Mouse (Mus musculus) MEL (cell line): Measurements from ENCODE around the gene Dmpk. TPM values are rescaled to one million over a fixed set of nuclear protein-coding genes. Genes with fewer than 3 reads are reported as not detected.

Source experiments
- DNase-seq: peaks from one replicate; pipeline ENCODE4 v3.0.0; 2011; ENCODE audit warnings: low read depth, low spot score
- H3K27ac ChIP-seq: 2 replicates; pipeline ENCODE4 v1.5.1; 2012; ENCODE audit warnings: low read depth, mild to moderate bottlenecking, control low read depth, low read length, moderate library complexity; ENCODE audit not compliant: control insufficient read depth
- H3K27me3 ChIP-seq, 2 experiments: fragments of 150-350 bp in 1 of 2; sonication (generic) in 1 of 2; 2 replicates each; pipeline ENCODE4 v1.6.1; 2012; ENCODE audit warnings: low read length in 2 of 2, mild to moderate bottlenecking in 2 of 2, improper control_type of control experiment in 1 of 2, moderate library complexity in 1 of 2; ENCODE audit not compliant: insufficient read depth in 2 of 2, control insufficient read depth in 1 of 2
- H3K36me3 ChIP-seq, 2 experiments: 2 replicates each; pipeline ENCODE4 v1.6.1; 2012 to 2014; ENCODE audit warnings: low read length in 2 of 2, improper control_type of control experiment in 1 of 2, inconsistent platforms in 1 of 2, mild to moderate bottlenecking in 1 of 2; ENCODE audit not compliant: insufficient read depth in 2 of 2, control insufficient read depth in 1 of 2
- H3K4me1 ChIP-seq, 2 experiments: fragments of 150-350 bp in 1 of 2; sonication (generic) in 1 of 2; 2 replicates each; pipeline ENCODE4 v1.6.1; 2012; ENCODE audit warnings: low read length in 2 of 2, improper control_type of control experiment in 1 of 2, mild to moderate bottlenecking in 1 of 2; ENCODE audit not compliant: insufficient read depth in 2 of 2, control insufficient read depth in 1 of 2
- H3K4me3 ChIP-seq, 2 experiments: fragments of 150-350 bp in 1 of 2; sonication (generic) in 1 of 2; 2 replicates each; pipeline ENCODE4 v1.5.1; 2012; ENCODE audit warnings: low read depth in 2 of 2, low read length in 2 of 2, mild to moderate bottlenecking in 2 of 2, moderate library complexity in 2 of 2, control low read depth in 1 of 2, improper control_type of control experiment in 1 of 2; ENCODE audit not compliant: control insufficient read depth in 1 of 2, insufficient read depth in 1 of 2
- H3K79me2 ChIP-seq: 2 replicates; pipeline ENCODE4 v1.6.1; 2012; ENCODE audit warnings: mild to moderate bottlenecking, low read length, moderate library complexity; ENCODE audit not compliant: control insufficient read depth, poor library complexity, insufficient read depth
- H3K9ac ChIP-seq: 2 replicates; pipeline ENCODE4 v1.6.1; 2012; ENCODE audit warnings: low read depth, mild to moderate bottlenecking, control low read depth, low read length, moderate library complexity; ENCODE audit not compliant: control insufficient read depth, poor library complexity, severe bottlenecking
- H3K9me3 ChIP-seq: fragments of 150-350 bp; sonication (generic); replicated peaks from 2 replicates; pipeline ENCODE4 v1.6.1; 2012; ENCODE audit warnings: mild to moderate bottlenecking, low read length, improper control_type of control experiment, moderate library complexity; ENCODE audit not compliant: insufficient read depth
- BHLHE40 ChIP-seq: IDR thresholded peaks from 2 replicates; pipeline ENCODE4 v1.6.1; 2012; ENCODE audit warnings: low read depth, mild to moderate bottlenecking, inconsistent platforms, low read length, improper control_type of control experiment, borderline replicate concordance
- CHD1 ChIP-seq: IDR thresholded peaks from 2 replicates; pipeline ENCODE4 v1.6.1; 2012; ENCODE audit warnings: low read depth, mild to moderate bottlenecking, inconsistent platforms, low read length, improper control_type of control experiment
- CHD2 ChIP-seq: IDR thresholded peaks from 2 replicates; pipeline ENCODE4 v1.6.1; 2011; ENCODE audit warnings: low read length, improper control_type of control experiment
- EP300 ChIP-seq, 2 experiments: IDR thresholded peaks; 2 replicates each; pipeline ENCODE4 v1.6.1; 2011; ENCODE audit warnings: improper control_type of control experiment in 2 of 2, low read length in 2 of 2, low read depth in 1 of 2, mild to moderate bottlenecking in 1 of 2
- HCFC1 ChIP-seq: IDR thresholded peaks from 2 replicates; pipeline ENCODE4 v1.6.1; 2012; ENCODE audit warnings: low read depth, mild to moderate bottlenecking, inconsistent platforms, low read length, improper control_type of control experiment, moderate library complexity
- JUND ChIP-seq: IDR thresholded peaks from 2 replicates; pipeline ENCODE4 v1.6.1; 2011; ENCODE audit warnings: low read depth, mild to moderate bottlenecking, improper control_type of control experiment, low read length
- KAT2A ChIP-seq: conservative IDR thresholded peaks from 2 replicates; pipeline ENCODE4 v1.6.1; 2012; ENCODE audit warnings: low read depth, low read length, improper control_type of control experiment, inconsistent platforms
- MAFK ChIP-seq: IDR thresholded peaks from 2 replicates; pipeline ENCODE4 v1.6.1; 2011; ENCODE audit warnings: low read depth, mild to moderate bottlenecking, low read length, improper control_type of control experiment, borderline replicate concordance
- MAZ ChIP-seq: IDR thresholded peaks from 2 replicates; pipeline ENCODE4 v1.6.1; 2012; ENCODE audit warnings: low read depth, mild to moderate bottlenecking, inconsistent platforms, low read length, improper control_type of control experiment
- MEF2A ChIP-seq: IDR thresholded peaks from 2 replicates; pipeline ENCODE4 v1.6.1; 2014; ENCODE audit warnings: low read depth, mild to moderate bottlenecking, inconsistent platforms, low read length, improper control_type of control experiment; ENCODE audit not compliant: poor library complexity, insufficient replicate concordance, severe bottlenecking; ENCODE audit errors: extremely low read depth
- MYB ChIP-seq: IDR thresholded peaks from 2 replicates; pipeline ENCODE4 v1.6.1; 2011; ENCODE audit warnings: mild to moderate bottlenecking, low read depth, low read length, improper control_type of control experiment
- NELFE ChIP-seq: IDR thresholded peaks from 2 replicates; pipeline ENCODE4 v1.6.1; 2011; ENCODE audit warnings: low read depth, low read length, improper control_type of control experiment
- NRF1 ChIP-seq: IDR thresholded peaks from 2 replicates; pipeline ENCODE4 v1.6.1; 2014; ENCODE audit warnings: low read depth, mild to moderate bottlenecking, inconsistent platforms, low read length, improper control_type of control experiment, moderate library complexity; ENCODE audit not compliant: poor library complexity, insufficient read depth, severe bottlenecking
- RAD21 ChIP-seq: IDR thresholded peaks from 2 replicates; pipeline ENCODE4 v1.6.1; 2011; ENCODE audit warnings: mild to moderate bottlenecking, low read depth, low read length, improper control_type of control experiment
- TAL1 ChIP-seq: IDR thresholded peaks from 2 replicates; pipeline ENCODE4 v1.6.1; 2012; ENCODE audit warnings: mild to moderate bottlenecking, inconsistent platforms, low read length, moderate library complexity, mixed read lengths
- TBP ChIP-seq: IDR thresholded peaks from 2 replicates; pipeline ENCODE4 v1.8.0; 2011; ENCODE audit warnings: low read depth, low read length, improper control_type of control experiment
- TCF12 ChIP-seq: IDR thresholded peaks from 2 replicates; pipeline ENCODE4 v1.6.1; 2014; ENCODE audit warnings: low read depth, mild to moderate bottlenecking, inconsistent platforms, low read length, improper control_type of control experiment, moderate library complexity
- USF1 ChIP-seq: IDR thresholded peaks from 2 replicates; pipeline ENCODE4 v1.6.1; 2014; ENCODE audit warnings: low read depth, mild to moderate bottlenecking, inconsistent platforms, low read length, improper control_type of control experiment, moderate library complexity
- ZC3H11A ChIP-seq: IDR thresholded peaks from 2 replicates; pipeline ENCODE4 v1.6.1; 2012; ENCODE audit warnings: low read depth, mild to moderate bottlenecking, inconsistent platforms, low read length, improper control_type of control experiment
- ZMIZ1 ChIP-seq: IDR thresholded peaks from 2 replicates; pipeline ENCODE4 v1.6.1; 2012; ENCODE audit warnings: low read depth, mild to moderate bottlenecking, inconsistent platforms, low read length, improper control_type of control experiment, moderate library complexity
- ZNF384 ChIP-seq: IDR thresholded peaks from 2 replicates; pipeline ENCODE4 v1.6.1; 2012; ENCODE audit warnings: low read depth, mild to moderate bottlenecking, inconsistent platforms, low read length, improper control_type of control experiment
- polyA plus RNA-seq, 2 experiments: library from polyadenylated mRNA; stranded (reverse) in 1 of 2; unstranded in 1 of 2; fragments of >175 nt in 1 of 2; fragments of >200 nt in 1 of 2; gene quantifications; 2 replicates each; pipeline versions ENCODE4 v1.2.1 to v1.2.4; 2012; ENCODE audit warnings: low replicate concordance in 2 of 2, low read depth in 1 of 2; ENCODE audit not compliant: insufficient read length in 2 of 2, insufficient read depth in 1 of 2, missing spikeins in 1 of 2
- total RNA-seq: library from RNA; depleted of rRNA; stranded (reverse); fragments of 300-350 nt; gene quantifications from 2 replicates; pipeline ENCODE4 v1.2.3, GENCODE M21; 2012; rRNA removed

Dmpk gene
- 4.1 and 5.4 TPM in 2 replicates for total RNA-seq
- 10 to 100 TPM in 1 of 2 experiments, not detected in 1; 29.3 TPM for polyA plus RNA-seq

DNA sequence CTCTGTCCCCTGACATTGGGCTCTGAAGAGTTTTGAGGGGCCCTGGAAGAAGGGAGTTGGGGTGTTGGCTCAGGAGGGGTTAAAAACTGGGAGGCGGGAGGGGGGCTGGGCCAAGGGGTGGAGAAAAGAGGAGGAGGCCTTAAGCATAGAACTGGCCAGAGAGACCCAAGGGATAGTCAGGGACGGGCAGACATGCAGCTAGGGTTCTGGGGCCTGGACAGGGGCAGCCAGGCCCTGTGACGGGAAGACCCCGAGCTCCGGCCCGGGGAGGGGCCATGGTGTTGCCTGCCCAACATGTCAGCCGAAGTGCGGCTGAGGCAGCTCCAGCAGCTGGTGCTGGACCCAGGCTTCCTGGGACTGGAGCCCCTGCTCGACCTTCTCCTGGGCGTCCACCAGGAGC, at the start of gene Dmpk:
Gene Dmpk, plus strand, starts transcription at position 149 of the 400 bp plus-strand sequence.
- TF ChIP-seq JUND (no peak), BHLHE40 (no peak), USF1 (no peak), ZC3H11A (no peak), KAT2A (no peak), CHD2 (no peak), MAZ (no peak), EP300 (IDR thresholded peaks at IDR 0.05; ENCODE audit: low read depth in 1 of 2, low read length in 2 of 2) (no peak), ZNF384 (no peak), MEF2A (no peak), TCF12 (no peak), TAL1 (no peak), TBP (no peak), RAD21 (no peak), CHD1 (no peak), ZMIZ1 (no peak), MYB (no peak)
- no peak within 1 kb of the TSS for H3K4me3 ChIP-seq
- no peak within 1 kb of the TSS for H3K27ac ChIP-seq
- DNase-seq = no peak
- no peak within 1 kb of the TSS for H3K9ac ChIP-seq
- H3K79me2 ChIP-seq = no peaks in the 10 kb centered on the region; the same call in 1 of the 2 replicates
- no peaks in the 10 kb centered on the region for H3K9me3 ChIP-seq
- peaks cover 0 to 8% of the 10 kb centered on the region in 2 experiments; a peak in 2 of 4 replicates for H3K36me3 ChIP-seq
- peaks cover 5 to 14% of the 10 kb centered on the region in 2 experiments for H3K4me1 ChIP-seq
- H3K27me3 ChIP-seq = no peaks in the 10 kb centered on the region

GRCm38 (mm10) chr7:19044616-19045015, 39.0 kb upstream of the Dmpk start:
- Histone ChIP-seq H3K27me3 (no peaks in the 10 kb centered on the region), H3K27ac (no peak overlapping the region), H3K79me2 (no peaks in the 10 kb centered on the region), H3K4me1 (no peaks in the 10 kb centered on the region), H3K36me3 (peaks cover 0 to 5% of the 10 kb centered on the region in 2 experiments; a peak in 1 of 4 replicates), H3K9ac (no peak overlapping the region), H3K9me3 (no peaks in the 10 kb centered on the region), H3K4me3 (no peak overlapping the region)
- DNase-seq = no peak
- TF ChIP-seq HCFC1 (no peak), NRF1 (no peak), NELFE (no peak), MEF2A (no peak), MAFK (no peak)
